Mouse (Mus musculus): ENCODE data around the gene Nucks1. TPM values are rescaled to one million over a fixed set of nuclear protein-coding genes. Genes with fewer than 3 reads are reported as not detected.

The Nucks1 gene
- polyA plus RNA-seq, 1 experiment from 2014 or later: 19.1 TPM

GRCm38 (mm10) chr1:131968556-131968955 is 58.2 kb downstream of the Nucks1 start:
- 40% methylated on average over 3 of the region's 3 CpGs for WGBS
- TF ChIP-seq CTCF (IDR thresholded peaks at IDR 0.05) (no peak), EP300 (IDR thresholded peaks at IDR 0.05) (no peak)
- DNase-seq (ENCODE audit: low spot score) (no peak), ATAC-seq (no peak)
- Histone ChIP-seq H3K27me3 (replicated peaks; ENCODE audit: insufficient read depth, low read length) (0 out of 2 replicates have a peak, but pooled peaks cover 8% of the 10 kb centered on the region), H3K4me1 (ENCODE audit: insufficient read depth, low read depth, low read length) (peaks cover 5% of the 10 kb centered on the region; the same call in 1 of the 2 replicates), H3K4me2 (replicated peaks; ENCODE audit: low read depth, low read length) (no peak overlapping the region), H3K36me3 (ENCODE audit: insufficient read depth, low read length) (no peaks in the 10 kb centered on the region), H3K4me3 (ENCODE audit: low read depth, low read length) (no peak overlapping the region), H3K9me3 (ENCODE audit: low read length) (no peaks in the 10 kb centered on the region), H3K9ac (replicated peaks; ENCODE audit: low read depth) (no peak overlapping the region), H3K27ac (ENCODE audit: low read length) (no peak overlapping the region)

GRCm38 (mm10) chr1:131968983-131969382 is 58.6 kb downstream of the Nucks1 start:
- Histone ChIP-seq H3K36me3 (ENCODE audit: insufficient read depth, low read length) (no peaks in the 10 kb centered on the region), H3K27me3 (replicated peaks; ENCODE audit: insufficient read depth, low read length) (0 out of 2 replicates have a peak, but pooled peaks cover 8% of the 10 kb centered on the region), H3K9ac (replicated peaks; ENCODE audit: low read depth) (no peak overlapping the region), H3K4me2 (replicated peaks; ENCODE audit: low read depth, low read length) (no peak overlapping the region), H3K4me3 (ENCODE audit: low read depth, low read length) (no peak overlapping the region), H3K9me3 (ENCODE audit: low read length) (no peaks in the 10 kb centered on the region), H3K27ac (ENCODE audit: low read length) (no peak overlapping the region), H3K4me1 (ENCODE audit: insufficient read depth, low read depth, low read length) (peaks cover 4% of the 10 kb centered on the region; the same call in 1 of the 2 replicates)
- no peak for DNase-seq (ENCODE audit: low spot score)
- ATAC-seq: no peak
- 71% methylated on average over 6 of the region's 6 CpGs for whole genome bisulfite sequencing
- no peak for TF ChIP-seq EP300 (IDR thresholded peaks at IDR 0.05)
- TF ChIP-seq CTCF (IDR thresholded peaks at IDR 0.05): no peak

- H3K27me3 ChIP-seq (replicated peaks; ENCODE audit: insufficient read depth, low read length): 0 out of 2 replicates have a peak, but pooled peaks cover 2% of the 10 kb centered on the region
- ATAC-seq: no peak
- no peaks in the 10 kb centered on the region for H3K9me3 ChIP-seq (ENCODE audit: low read length)
- DNase-seq (ENCODE audit: low spot score): no peak
- H3K36me3 ChIP-seq (ENCODE audit: insufficient read depth, low read length): no peaks in the 10 kb centered on the region
- H3K4me2 ChIP-seq (replicated peaks; ENCODE audit: low read depth, low read length): no peak overlapping the region
- no peak for TF ChIP-seq CTCF (IDR thresholded peaks at IDR 0.05)
- TF ChIP-seq EP300 (IDR thresholded peaks at IDR 0.05): no peak
- H3K4me1 ChIP-seq (ENCODE audit: insufficient read depth, low read depth, low read length): peaks cover 4% of the 10 kb centered on the region; the same call in 1 of the 2 replicates
- H3K27ac ChIP-seq (ENCODE audit: low read length): no peak overlapping the region
- no peak overlapping the region for H3K4me3 ChIP-seq (ENCODE audit: low read depth, low read length)
- 34% methylated on average over 4 of the region's 4 CpGs for WGBS
- no peak overlapping the region for H3K9ac ChIP-seq (replicated peaks; ENCODE audit: low read depth)
These were observed 59.5 kb downstream of the Nucks1 start for GRCm38 (mm10) chr1:131969825-131970224.

- no peak overlapping the region for H3K27ac ChIP-seq (ENCODE audit: low read length)
- H3K4me2 ChIP-seq (replicated peaks; ENCODE audit: low read depth, low read length): no peak overlapping the region
These were observed 60.0 kb downstream of the Nucks1 start for GRCm38 (mm10) chr1:131970322-131970660.

GRCm38 (mm10) chr1:131970661-131971520 is 60.6 kb downstream of the Nucks1 start:
- 18% methylated on average over 16 of the region's 16 CpGs for WGBS
- Histone ChIP-seq H3K4me1 (ENCODE audit: insufficient read depth, low read depth, low read length) (peaks cover 4% of the 10 kb centered on the region; the same call in 1 of the 2 replicates), H3K27ac (ENCODE audit: low read length) (peak overlapping the region; percentile 38; the same call in 1 of the 2 replicates), H3K4me2 (replicated peaks; ENCODE audit: low read depth, low read length) (no peak overlapping the region), H3K27me3 (replicated peaks; ENCODE audit: insufficient read depth, low read length) (no peaks in the 10 kb centered on the region), H3K9me3 (ENCODE audit: low read length) (no peaks in the 10 kb centered on the region), H3K4me3 (ENCODE audit: low read depth, low read length) (no peak overlapping the region), H3K36me3 (ENCODE audit: insufficient read depth, low read length) (no peaks in the 10 kb centered on the region), H3K9ac (replicated peaks; ENCODE audit: low read depth) (no peak overlapping the region)
- no peak for TF ChIP-seq CTCF (IDR thresholded peaks at IDR 0.05)
- TF ChIP-seq EP300 (IDR thresholded peaks at IDR 0.05): no peak
- DNase-seq (ENCODE audit: low spot score): peak; percentile 55
- peak; percentile 69 for ATAC-seq

More at GRCm38 (mm10) chr1:131970322-131970660, 60.0 kb downstream of the Nucks1 start:
- WGBS: 55% methylated on average over 5 of the region's 5 CpGs
- Histone ChIP-seq H3K9ac (replicated peaks; ENCODE audit: low read depth) (no peak overlapping the region), H3K27me3 (replicated peaks; ENCODE audit: insufficient read depth, low read length) (no peaks in the 10 kb centered on the region), H3K9me3 (ENCODE audit: low read length) (no peaks in the 10 kb centered on the region), H3K4me1 (ENCODE audit: insufficient read depth, low read depth, low read length) (peaks cover 4% of the 10 kb centered on the region; the same call in 1 of the 2 replicates), H3K36me3 (ENCODE audit: insufficient read depth, low read length) (no peaks in the 10 kb centered on the region), H3K4me3 (ENCODE audit: low read depth, low read length) (no peak overlapping the region)
- DNase-seq (ENCODE audit: low spot score) (no peak), ATAC-seq (no peak)
- no peak for TF ChIP-seq EP300 (IDR thresholded peaks at IDR 0.05)
- no peak for TF ChIP-seq CTCF (IDR thresholded peaks at IDR 0.05)

- Histone ChIP-seq H3K9me3 (ENCODE audit: low read length) (no peaks in the 10 kb centered on the region), H3K4me2 (replicated peaks; ENCODE audit: low read depth, low read length) (no peak overlapping the region), H3K36me3 (ENCODE audit: insufficient read depth, low read length) (no peaks in the 10 kb centered on the region), H3K9ac (replicated peaks; ENCODE audit: low read depth) (no peak overlapping the region), H3K4me3 (ENCODE audit: low read depth, low read length) (no peak overlapping the region), H3K27ac (ENCODE audit: low read length) (no peak overlapping the region), H3K4me1 (ENCODE audit: insufficient read depth, low read depth, low read length) (peaks cover 4% of the 10 kb centered on the region; the same call in 1 of the 2 replicates), H3K27me3 (replicated peaks; ENCODE audit: insufficient read depth, low read length) (no peaks in the 10 kb centered on the region)
- TF ChIP-seq CTCF (IDR thresholded peaks at IDR 0.05) (no peak), EP300 (IDR thresholded peaks at IDR 0.05) (no peak)
- 39% methylated on average over 15 of the region's 15 CpGs for WGBS
- ATAC-seq (no peak), DNase-seq (ENCODE audit: low spot score) (no peak)
These were observed 61.6 kb downstream of the Nucks1 start for GRCm38 (mm10) chr1:131971771-131972497.

Measured in lung, postnatal 0 days (tissue).